Comparison of ENCODE assay signal across 26 mouse cellular contexts in genomic region chr2:158891319-158891718, GRCm38 (mm10).
DNase-seq lines count a peak whose midpoint lies in the region; ATAC-seq and TF ChIP-seq lines count a peak whose summit lies in the region.
"Had no signal": no experiment of that assay in that cellular context is flagged by ENCODE, and none has a peak within 500 bp of the region (broad histone marks: within the 10 kb centered on the region; RNA-seq: fewer than 3 reads in every experiment).

No protein-coding gene starts in this region.

- 93% methylated on average over 4 of the region's 4 CpGs for WGBS in midbrain, embryonic 11.5 days
- 89% methylated on average over 4 of the region's 4 CpGs for WGBS in midbrain, embryonic 10.5 days
- 91% methylated on average over 4 of the region's 4 CpGs for WGBS in intestine, postnatal 0 days
- WGBS in heart, embryonic 11.5 days (ENCODE audit: insufficient replicate concordance) = 80% methylated on average over 4 of the region's 4 CpGs

- no peaks in the 10 kb centered on the region for H3K27me3 ChIP-seq in midbrain, embryonic 11.5 days (ENCODE audit: control insufficient read depth, insufficient read depth, low read length)
- H3K27me3 ChIP-seq in midbrain, embryonic 10.5 days (ENCODE audit: low read depth, poor library complexity, severe bottlenecking) = no peaks in the 10 kb centered on the region
- H3K27me3 ChIP-seq in splenic B cell, adult 2 months (ENCODE audit: control insufficient read depth, insufficient read depth, low read length, poor library complexity, severe bottlenecking) = no peaks in the 10 kb centered on the region
- H3K27me3 ChIP-seq in intestine, postnatal 0 days (replicated peaks; ENCODE audit: control insufficient read depth, insufficient read depth, low read length) = no peaks in the 10 kb centered on the region
- H3K27me3 ChIP-seq in heart, embryonic 11.5 days (ENCODE audit: control insufficient read depth, insufficient read depth, low read length) = no peaks in the 10 kb centered on the region
- H3K27me3 ChIP-seq: embryonic facial prominence, embryonic 13.5 days; embryonic facial prominence, embryonic 15.5 days; forebrain, embryonic 13.5 days; forebrain, embryonic 15.5 days; Patski had no signal

- no peak overlapping the region for H3K9ac ChIP-seq in midbrain, embryonic 11.5 days (ENCODE audit: low read length)
- no peak overlapping the region for H3K9ac ChIP-seq in intestine, postnatal 0 days (ENCODE audit: low read depth, low read length)
- no peak overlapping the region for H3K9ac ChIP-seq in heart, embryonic 11.5 days (ENCODE audit: low read depth, low read length)
- H3K9ac ChIP-seq: embryonic facial prominence, embryonic 13.5 days; embryonic facial prominence, embryonic 15.5 days; forebrain, embryonic 13.5 days; forebrain, embryonic 15.5 days; forebrain, postnatal 0 days had no signal

- no peaks in the 10 kb centered on the region for H3K9me3 ChIP-seq in midbrain, embryonic 11.5 days (ENCODE audit: control insufficient read depth, low read length)
- H3K9me3 ChIP-seq in midbrain, embryonic 10.5 days (replicated peaks) = no peaks in the 10 kb centered on the region
- H3K9me3 ChIP-seq in intestine, postnatal 0 days (ENCODE audit: control insufficient read depth) = no peaks in the 10 kb centered on the region
- H3K9me3 ChIP-seq in heart, embryonic 11.5 days (replicated peaks; ENCODE audit: control insufficient read depth, low read length) = no peaks in the 10 kb centered on the region
- H3K9me3 ChIP-seq: embryonic facial prominence, embryonic 13.5 days; embryonic facial prominence, embryonic 15.5 days; forebrain, embryonic 13.5 days; forebrain, embryonic 15.5 days had no signal

- H3K27ac ChIP-seq in midbrain, embryonic 11.5 days (ENCODE audit: low read depth, low read length) = no peak overlapping the region
- H3K27ac ChIP-seq in midbrain, embryonic 10.5 days (replicated peaks) = no peak overlapping the region
- no peak overlapping the region for H3K27ac ChIP-seq in intestine, postnatal 0 days (ENCODE audit: low read depth, low read length)
- H3K27ac ChIP-seq in heart, embryonic 11.5 days (ENCODE audit: low read depth, low read length) = no peak overlapping the region
- H3K27ac ChIP-seq: embryonic facial prominence, embryonic 13.5 days; embryonic facial prominence, embryonic 15.5 days; forebrain, embryonic 13.5 days; forebrain, embryonic 15.5 days had no signal

- H3K4me2 ChIP-seq in midbrain, embryonic 11.5 days = no peak overlapping the region
- no peak overlapping the region for H3K4me2 ChIP-seq in intestine, postnatal 0 days (replicated peaks; ENCODE audit: low read depth)
- H3K4me2 ChIP-seq in heart, embryonic 11.5 days = no peak overlapping the region
- H3K4me2 ChIP-seq: embryonic facial prominence, embryonic 13.5 days; embryonic facial prominence, embryonic 15.5 days; forebrain, embryonic 13.5 days; forebrain, embryonic 15.5 days had no signal

- H3K4me3 ChIP-seq in midbrain, embryonic 11.5 days (ENCODE audit: low read depth, low read length) = no peak overlapping the region
- no peak overlapping the region for H3K4me3 ChIP-seq in midbrain, embryonic 10.5 days
- no peak overlapping the region for H3K4me3 ChIP-seq in intestine, postnatal 0 days (ENCODE audit: low read depth, low read length)
- no peak overlapping the region for H3K4me3 ChIP-seq in heart, embryonic 11.5 days (ENCODE audit: low read depth, low read length)
- H3K4me3 ChIP-seq: embryonic facial prominence, embryonic 13.5 days; embryonic facial prominence, embryonic 15.5 days; erythroblast, embryonic 14.5 days; forebrain, embryonic 13.5 days; forebrain, embryonic 15.5 days had no signal

- H3K36me3 ChIP-seq in midbrain, embryonic 11.5 days (ENCODE audit: control insufficient read depth, insufficient read depth, low read length) = no peaks in the 10 kb centered on the region
- no peaks in the 10 kb centered on the region for H3K36me3 ChIP-seq in midbrain, embryonic 10.5 days
- no peaks in the 10 kb centered on the region for H3K36me3 ChIP-seq in splenic B cell, adult 2 months (ENCODE audit: control insufficient read depth, insufficient read depth, low read length, poor library complexity, severe bottlenecking)
- no peaks in the 10 kb centered on the region for H3K36me3 ChIP-seq in intestine, postnatal 0 days (ENCODE audit: control insufficient read depth, insufficient read depth)
- H3K36me3 ChIP-seq in heart, embryonic 11.5 days (ENCODE audit: control insufficient read depth, insufficient read depth, low read length) = no peaks in the 10 kb centered on the region
- H3K36me3 ChIP-seq: embryonic facial prominence, embryonic 13.5 days; embryonic facial prominence, embryonic 15.5 days; forebrain, embryonic 15.5 days; G1E had no signal

- peak; percentile 62 for DNase-seq in midbrain, embryonic 11.5 days (ENCODE audit: low spot score, missing footprints)
- no peak for DNase-seq in midbrain, embryonic 10.5 days (ENCODE audit: low spot score)
- peak; percentile 21 for DNase-seq in splenic B cell, adult 2 months (ENCODE audit: low read depth, low spot score)
- DNase-seq in gastrocnemius, adult 18-20 months (ENCODE audit: low spot score) = no peak
- DNase-seq: adrenal gland, adult 8-10 months; adrenal gland, postnatal 14 days; adrenal gland, postnatal 36 days; cerebellum, adult 11-12 months; cerebellum, adult 2 months; cerebellum, adult 9-10 months; cerebellum, postnatal 10 days; cerebellum, postnatal 25 days; embryo, embryonic 11 days; forebrain, postnatal 0 days had no signal

- H3K4me1 ChIP-seq in midbrain, embryonic 11.5 days (ENCODE audit: control insufficient read depth, insufficient read depth, low read length) = no peaks in the 10 kb centered on the region
- H3K4me1 ChIP-seq in midbrain, embryonic 10.5 days = 0 out of 2 replicates have a peak, but pooled peaks cover 5% of the 10 kb centered on the region
- no peaks in the 10 kb centered on the region for H3K4me1 ChIP-seq in intestine, postnatal 0 days (replicated peaks; ENCODE audit: control insufficient read depth, insufficient read depth, low read length)
- no peaks in the 10 kb centered on the region for H3K4me1 ChIP-seq in heart, embryonic 11.5 days (ENCODE audit: control insufficient read depth, insufficient read depth, low read length)
- H3K4me1 ChIP-seq: embryonic facial prominence, embryonic 13.5 days; embryonic facial prominence, embryonic 15.5 days; forebrain, embryonic 13.5 days; forebrain, embryonic 15.5 days had no signal

- no peak for TF ChIP-seq CTCF in intestine, postnatal 0 days (IDR thresholded peaks at IDR 0.05; ENCODE audit: low read depth)

- no peak for ATAC-seq in midbrain, embryonic 11.5 days (ENCODE audit: low FRiP score)
- ATAC-seq in common myeloid progenitor, adult 5-6 weeks (replicated peaks; ENCODE audit: low read depth, poor library complexity, severe bottlenecking) = peak; percentile 78
- ATAC-seq in megakaryocyte, adult 5-6 weeks (ENCODE audit: poor library complexity, severe bottlenecking) = peak; percentile 41
- ATAC-seq in intestine, postnatal 0 days = no peak
- no peak for ATAC-seq in heart, embryonic 11.5 days (replicated peaks; ENCODE audit: insufficient number of reproducible peaks, low FRiP score, low TSS enrichment)
- ATAC-seq: activated CD4-positive, CD25-positive, alpha-beta regulatory T cell, adult 4 months; forebrain, embryonic 13.5 days; forebrain, embryonic 15.5 days; forebrain, postnatal 0 days; Patski had no signal

Comparison
In these comparisons a context has a peak if more than half of its experiments do, and no peak if none do; other contexts are left out.
1. DNase-seq: peak in midbrain, embryonic 11.5 days (single experiment) and splenic B cell, adult 2 months (single experiment); none in midbrain, embryonic 10.5 days (single experiment) and gastrocnemius, adult 18-20 months (single experiment).
2. ATAC-seq: peak in common myeloid progenitor, adult 5-6 weeks (single experiment) and megakaryocyte, adult 5-6 weeks (single experiment); none in midbrain, embryonic 11.5 days (single experiment), intestine, postnatal 0 days (single experiment) and heart, embryonic 11.5 days (single experiment).